18 mouse cellular contexts compared by ENCODE assay signal in the genomic region with DNA sequence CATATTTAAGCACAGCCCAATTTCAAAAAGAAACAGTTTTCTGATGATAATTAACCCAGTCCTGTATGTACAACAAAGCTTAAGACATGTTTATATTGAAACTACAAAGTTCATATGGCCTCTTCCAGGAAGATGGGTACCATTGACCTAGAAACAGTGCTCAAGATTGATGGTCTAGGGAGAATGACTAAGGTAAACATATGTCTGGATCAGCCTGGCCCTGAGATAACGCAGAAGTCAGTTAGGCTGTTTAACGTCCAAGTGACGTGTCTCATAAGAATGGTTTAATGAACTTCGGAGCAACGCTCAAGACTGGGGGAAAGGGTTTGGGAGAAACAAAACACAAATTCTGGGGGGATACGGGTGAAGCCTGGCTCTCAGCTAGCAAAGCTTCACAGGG.
"Had no signal": no experiment of that assay in that cellular context is flagged by ENCODE, and none has a peak within 500 bp of the region (broad histone marks: within the 10 kb centered on the region; RNA-seq: fewer than 3 reads in every experiment).

No protein-coding gene starts in this region.

- H3K36me3 ChIP-seq: limb, embryonic 15.5 days; midbrain, embryonic 10.5 days; neural tube, embryonic 13.5 days had no signal

- H3K9ac ChIP-seq: limb, embryonic 15.5 days; liver, embryonic 14.5 days; neural tube, embryonic 13.5 days had no signal

- ATAC-seq: inflammation-experienced regulatory T-cells, adult 6 months; lung, postnatal 0 days; midbrain, embryonic 16.5 days had no signal

- H3K4me2 ChIP-seq: limb, embryonic 15.5 days; neural tube, embryonic 13.5 days had no signal

- H3K27ac ChIP-seq: limb, embryonic 15.5 days; liver, embryonic 14.5 days; midbrain, embryonic 10.5 days; neural tube, embryonic 13.5 days had no signal

- H3K27me3 ChIP-seq: limb, embryonic 15.5 days; neural tube, embryonic 13.5 days had no signal

- H3K4me3 ChIP-seq: limb, embryonic 15.5 days; midbrain, embryonic 10.5 days; neural tube, embryonic 13.5 days had no signal

- H3K4me1 ChIP-seq: limb, embryonic 15.5 days; midbrain, embryonic 10.5 days; neural tube, embryonic 13.5 days had no signal

- H3K9me3 ChIP-seq: limb, embryonic 15.5 days; midbrain, embryonic 10.5 days; neural tube, embryonic 13.5 days had no signal

- DNase-seq: kidney, adult 8-10 months; kidney, postnatal 25 days; layer of hippocampus, adult 9-11 months; left cerebral cortex, postnatal 4 days; lung, adult 18-20 months; lung, postnatal 4 days; retina, postnatal 1 day; right cerebral cortex, postnatal 4 days; spleen, adult 18-20 months; thymus, adult 18-20 months; thymus, postnatal 25 days had no signal
